ENCODE assay signal across 16 mouse cellular contexts in genomic region chr10:86455296-86456055, GRCm38 (mm10). TPM values are rescaled to one million over a fixed set of nuclear protein-coding genes. Genes with fewer than 3 reads are reported as not detected.
A peak's percentile ranks its signal among the peaks of the same experiment; 100 is the strongest.
DNase-seq lines count a peak whose midpoint lies in the region; ATAC-seq lines count a peak whose summit lies in the region.
"Had no signal": no experiment of that assay in that cellular context is flagged by ENCODE, and none has a peak within 500 bp of the region (broad histone marks: within the 10 kb centered on the region; RNA-seq: fewer than 3 reads in every experiment).

No protein-coding gene starts in this region.

- no peak overlapping the region for H3K27ac ChIP-seq in kidney, embryonic 16.5 days (ENCODE audit: low read length)
- no peak overlapping the region for H3K27ac ChIP-seq in liver, embryonic 11.5 days (ENCODE audit: low read depth, low read length)
- H3K27ac ChIP-seq: embryonic facial prominence, embryonic 12.5 days; forebrain, embryonic 10.5 days; liver, embryonic 15.5 days; midbrain, embryonic 12.5 days had no signal

- 43% methylated on average over 5 of the region's 5 CpGs for WGBS in kidney, embryonic 16.5 days
- 50% methylated on average over 5 of the region's 5 CpGs for WGBS in liver, embryonic 11.5 days

- H3K9ac ChIP-seq in kidney, embryonic 16.5 days (replicated peaks; ENCODE audit: low read length), result no peak overlapping the region
- H3K9ac ChIP-seq in liver, embryonic 11.5 days (ENCODE audit: low read depth, low read length), result no peak overlapping the region
- H3K9ac ChIP-seq: embryonic facial prominence, embryonic 12.5 days; liver, embryonic 15.5 days; midbrain, embryonic 12.5 days had no signal

- H3K9me3 ChIP-seq in kidney, embryonic 16.5 days (ENCODE audit: low read length), result no peaks in the 10 kb centered on the region
- H3K9me3 ChIP-seq in liver, embryonic 11.5 days (ENCODE audit: control insufficient read depth, low read length), result no peaks in the 10 kb centered on the region
- H3K9me3 ChIP-seq: embryonic facial prominence, embryonic 12.5 days; forebrain, embryonic 10.5 days; liver, embryonic 15.5 days; midbrain, embryonic 12.5 days had no signal

- no peak overlapping the region for H3K4me2 ChIP-seq in kidney, embryonic 16.5 days (replicated peaks; ENCODE audit: low read depth, low read length)
- H3K4me2 ChIP-seq in liver, embryonic 11.5 days, result no peak overlapping the region
- H3K4me2 ChIP-seq: embryonic facial prominence, embryonic 12.5 days; liver, embryonic 15.5 days; midbrain, embryonic 12.5 days had no signal

- H3K27me3 ChIP-seq in kidney, embryonic 16.5 days (ENCODE audit: insufficient read depth, low read length), result no peaks in the 10 kb centered on the region
- no peaks in the 10 kb centered on the region for H3K27me3 ChIP-seq in liver, embryonic 11.5 days (replicated peaks; ENCODE audit: control insufficient read depth, insufficient read depth, low read length)
- H3K27me3 ChIP-seq: embryonic facial prominence, embryonic 12.5 days; liver, embryonic 15.5 days; midbrain, embryonic 12.5 days; Patski had no signal

- DNase-seq in adrenal gland, postnatal 10 days, result peak; percentile 20
- no peak for DNase-seq in adrenal gland, adult 8-10 months
- DNase-seq in kidney, adult 11 months, result peak; percentile 38
- peak; percentile 47 for DNase-seq in gastrocnemius, postnatal 10 days
- peak; percentile 40 to 68 for DNase-seq in kidney, postnatal 25 days
- no peak for DNase-seq in liver, embryonic 11.5 days (ENCODE audit: low spot score)
- no peak for DNase-seq in frontal cortex, postnatal 36 days (ENCODE audit: low spot score in 2 of 2)
- DNase-seq: cerebellum, postnatal 36 days; thymus, postnatal 25 days had no signal

- H3K4me3 ChIP-seq in kidney, embryonic 16.5 days (ENCODE audit: low read length), result no peak overlapping the region
- no peak overlapping the region for H3K4me3 ChIP-seq in liver, embryonic 11.5 days (ENCODE audit: low read depth, low read length)
- H3K4me3 ChIP-seq: embryonic facial prominence, embryonic 12.5 days; forebrain, embryonic 10.5 days; liver, embryonic 15.5 days; midbrain, embryonic 12.5 days had no signal

- no peaks in the 10 kb centered on the region for H3K36me3 ChIP-seq in kidney, embryonic 16.5 days (ENCODE audit: insufficient read depth, low read length)
- no peaks in the 10 kb centered on the region for H3K36me3 ChIP-seq in liver, embryonic 11.5 days (ENCODE audit: control insufficient read depth, insufficient read depth, low read length)
- H3K36me3 ChIP-seq: embryonic facial prominence, embryonic 12.5 days; forebrain, embryonic 10.5 days; liver, embryonic 15.5 days; midbrain, embryonic 12.5 days had no signal

- ATAC-seq in kidney, embryonic 16.5 days (ENCODE audit: low FRiP score, low TSS enrichment), result no peak
- no peak for ATAC-seq in liver, embryonic 11.5 days (replicated peaks; ENCODE audit: low FRiP score)
- ATAC-seq: intestine, postnatal 0 days; Patski had no signal

- 0 out of 2 replicates have a peak, but pooled peaks cover 3% of the 10 kb centered on the region for H3K4me1 ChIP-seq in kidney, embryonic 16.5 days (ENCODE audit: insufficient read depth, low read length)
- H3K4me1 ChIP-seq in liver, embryonic 11.5 days (replicated peaks; ENCODE audit: control insufficient read depth, insufficient read depth, low read length), result no peaks in the 10 kb centered on the region
- H3K4me1 ChIP-seq: embryonic facial prominence, embryonic 12.5 days; liver, embryonic 15.5 days had no signal

RNA-seq across cellular contexts. Expression of gene Syn3, which starts 43.2 kb away (rescaled TPM):
- 1 to 10 TPM; 2.9 to 3.8 TPM for total RNA-seq in adrenal gland, postnatal 10 days (2021)
- 1 to 10 TPM; 3.7 to 5.7 (median 4.2) TPM for total RNA-seq in adrenal gland, adult 8-10 months (2022)
- 7.4 and 9.4 TPM in 2 replicates for polyA plus RNA-seq in kidney, embryonic 16.5 days (2015; fragmentation: Nextera tagmentation; extraction: Ambion mirVana)
- total RNA-seq in gastrocnemius, postnatal 10 days (2021), result under 1 TPM; 0.33 to 0.43 TPM
- polyA plus RNA-seq in liver, embryonic 11.5 days (2014; fragmentation: Nextera tagmentation; extraction: Ambion mirVana), result 0.58 and 0.66 TPM in 2 replicates

Comparison
In these comparisons a context has a peak if more than half of its experiments do, and no peak if none do; other contexts are left out.
1. DNase-seq: peak in adrenal gland, postnatal 10 days (single experiment), kidney, adult 11 months (single experiment), gastrocnemius, postnatal 10 days (single experiment) and kidney, postnatal 25 days (2 of 2); none in adrenal gland, adult 8-10 months (single experiment), liver, embryonic 11.5 days (single experiment) and frontal cortex, postnatal 36 days (0 of 2).